Mouse (Mus musculus) liver, embryonic 12.5 days (tissue): Measurements from ENCODE around the gene Iffo2. TPM values are rescaled to one million over a fixed set of nuclear protein-coding genes. Genes with fewer than 3 reads are reported as not detected.
A peak's percentile ranks its signal among the peaks of the same experiment; 100 is the strongest.

Experiments
- ATAC-seq: fragments of 200-750 bp; cut with Nextera tagmentation; 2 replicates; pipeline ENCODE4 v1.8.0; 2017; ENCODE audit warnings: moderate number of reproducible peaks, mild to moderate bottlenecking, moderate library complexity
- H3K27ac ChIP-seq: fragments of 300-500 bp; sonication (generic); 2 replicates; pipeline ENCODE4 v1.5.1; 2016; ENCODE audit warnings: mild to moderate bottlenecking
- H3K27me3 ChIP-seq: fragments of 300-500 bp; sonication (generic); replicated peaks from 2 replicates; pipeline ENCODE4 v1.6.1; 2016; ENCODE audit warnings: mild to moderate bottlenecking, moderate library complexity
- H3K36me3 ChIP-seq: fragments of 300-500 bp; sonication (generic); 2 replicates; pipeline ENCODE4 v1.6.1; 2016; ENCODE audit warnings: mild to moderate bottlenecking, moderate library complexity
- H3K4me1 ChIP-seq: fragments of 300-500 bp; sonication (generic); 2 replicates; pipeline ENCODE4 v1.6.1; 2016
- H3K4me2 ChIP-seq: fragments of 300-500 bp; sonication (generic); 2 replicates; pipeline ENCODE4 v1.6.1; 2016; ENCODE audit warnings: mild to moderate bottlenecking, moderate library complexity
- H3K4me3 ChIP-seq: fragments of 300-500 bp; sonication (generic); 2 replicates; pipeline ENCODE4 v1.5.1; 2016; ENCODE audit warnings: mild to moderate bottlenecking, moderate library complexity
- H3K9ac ChIP-seq: fragments of 300-500 bp; sonication (generic); 2 replicates; pipeline ENCODE4 v1.6.1; 2016; ENCODE audit warnings: mild to moderate bottlenecking, moderate library complexity
- H3K9me3 ChIP-seq: fragments of 300-500 bp; sonication (generic); replicated peaks from 2 replicates; pipeline ENCODE4 v1.6.1; 2016; ENCODE audit warnings: mild to moderate bottlenecking, moderate library complexity
- whole genome bisulfite sequencing: fragments of 180-500 bp; shearing (Covaris S2); methylation state at CpG from one replicate; pipeline ENCODE4 v1.1.7; 2016; ENCODE audit not compliant: insufficient replicate concordance; 5-methylcytosine and 5-hydroxymethylcytosine counted together
- polyA plus RNA-seq: library from polyadenylated mRNA; unstranded; fragments of >200 nt; fragmentation: Nextera tagmentation; extraction: Ambion mirVana; gene quantifications from 2 replicates; pipeline ENCODE4 v1.2.1, GENCODE M21; 2016

Iffo2 gene
- polyA plus RNA-seq, 1 experiment from 2014 or later: 2.3 TPM

GRCm38 (mm10) chr4:139636373-139636772, 106.0 kb downstream of the Iffo2 start:
- WGBS: 27% methylated on average over 7 of the region's 7 CpGs
- H3K4me2 ChIP-seq: no peak overlapping the region
- peaks cover 33% of the 10 kb centered on the region for H3K36me3 ChIP-seq
- no peak overlapping the region for H3K27ac ChIP-seq
- no peak overlapping the region for H3K9ac ChIP-seq
- peaks cover 20% of the 10 kb centered on the region for H3K27me3 ChIP-seq
- H3K9me3 ChIP-seq: no peaks in the 10 kb centered on the region
- peaks cover 28% of the 10 kb centered on the region for H3K4me1 ChIP-seq
- H3K4me3 ChIP-seq: no peak overlapping the region
- no peak for ATAC-seq

GRCm38 (mm10) chr4:139637847-139638246, 107.5 kb downstream of the Iffo2 start:
- H3K27me3 ChIP-seq: peaks cover 35% of the 10 kb centered on the region

DNA sequence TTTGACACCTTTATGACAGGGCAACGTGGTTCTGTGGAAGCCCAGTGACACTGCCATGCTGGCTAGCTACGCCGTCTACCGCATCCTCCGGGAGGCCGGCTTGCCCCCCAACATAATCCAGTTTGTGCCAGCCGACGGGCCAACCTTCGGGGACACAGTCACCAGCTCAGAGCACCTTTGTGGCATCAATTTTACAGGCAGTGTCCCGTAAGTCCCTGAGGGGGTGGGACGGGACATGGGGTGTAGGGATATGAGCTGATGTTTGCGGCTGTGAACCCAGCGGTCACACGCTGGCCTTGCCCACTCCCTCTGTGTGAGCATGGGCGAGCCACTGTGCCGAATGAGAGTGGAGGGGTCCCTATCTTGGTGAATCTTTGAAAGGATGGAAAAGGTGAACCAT, 108.0 kb downstream of the Iffo2 start:
- no peak overlapping the region for H3K4me2 ChIP-seq
- H3K4me1 ChIP-seq: peaks cover 34% of the 10 kb centered on the region
- H3K9ac ChIP-seq: no peak overlapping the region
- 82% methylated on average over 16 of the region's 16 CpGs for WGBS
- H3K27me3 ChIP-seq: peaks cover 40% of the 10 kb centered on the region
- H3K4me3 ChIP-seq: no peak overlapping the region
- H3K9me3 ChIP-seq: no peaks in the 10 kb centered on the region
- peaks cover 36% of the 10 kb centered on the region for H3K36me3 ChIP-seq
- ATAC-seq: no peak
- H3K27ac ChIP-seq: no peak overlapping the region

More at GRCm38 (mm10) chr4:139637847-139638246, 107.5 kb downstream of the Iffo2 start:
- peaks cover 33% of the 10 kb centered on the region for H3K36me3 ChIP-seq
- H3K9me3 ChIP-seq: no peaks in the 10 kb centered on the region
- H3K4me3 ChIP-seq: no peak overlapping the region
- H3K4me1 ChIP-seq: peaks cover 34% of the 10 kb centered on the region
- 75% methylated on average over 9 of the region's 9 CpGs for WGBS
- ATAC-seq: no peak
- H3K27ac ChIP-seq: no peak overlapping the region
- H3K4me2 ChIP-seq: no peak overlapping the region
- no peak overlapping the region for H3K9ac ChIP-seq

GRCm38 (mm10) chr4:139639801-139640200, 109.5 kb downstream of the Iffo2 start:
- ATAC-seq: no peak
- 61% methylated on average over 12 of the region's 12 CpGs for WGBS
- H3K9me3 ChIP-seq: no peaks in the 10 kb centered on the region
- H3K4me2 ChIP-seq: no peak overlapping the region
- H3K9ac ChIP-seq: no peak overlapping the region
- peaks cover 34% of the 10 kb centered on the region for H3K4me1 ChIP-seq
- peaks cover 45% of the 10 kb centered on the region for H3K36me3 ChIP-seq
- no peak overlapping the region for H3K27ac ChIP-seq
- peaks cover 43% of the 10 kb centered on the region for H3K27me3 ChIP-seq
- no peak overlapping the region for H3K4me3 ChIP-seq

DNA sequence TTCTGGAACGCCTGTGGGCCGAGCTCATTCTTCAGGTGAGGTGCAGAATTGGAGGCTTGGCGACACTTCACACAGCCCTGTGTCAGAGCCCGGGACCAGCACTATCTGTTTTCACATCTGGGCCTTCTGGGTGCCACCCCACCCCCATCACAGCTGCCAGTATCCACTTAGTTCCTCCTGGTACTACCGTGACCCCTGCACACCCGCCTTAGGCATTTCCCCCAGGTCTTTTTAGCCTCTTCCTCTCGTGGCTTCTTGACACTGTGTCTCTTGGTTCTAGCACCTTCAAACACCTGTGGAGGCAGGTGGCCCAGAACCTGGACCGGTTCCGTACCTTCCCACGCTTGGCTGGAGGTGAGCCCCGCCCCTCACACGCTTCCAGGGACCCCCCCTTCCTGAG, 110.0 kb downstream of the Iffo2 start:
- no peak overlapping the region for H3K27ac ChIP-seq
- 50% methylated on average over 12 of the region's 12 CpGs for WGBS
- H3K36me3 ChIP-seq: peaks cover 47% of the 10 kb centered on the region
- H3K27me3 ChIP-seq: peaks cover 43% of the 10 kb centered on the region
- H3K4me1 ChIP-seq: peaks cover 34% of the 10 kb centered on the region
- H3K9me3 ChIP-seq: no peaks in the 10 kb centered on the region
- no peak overlapping the region for H3K4me2 ChIP-seq
- H3K4me3 ChIP-seq: no peak overlapping the region
- ATAC-seq: no peak
- no peak overlapping the region for H3K9ac ChIP-seq

GRCm38 (mm10) chr4:139640775-139641174, 110.4 kb downstream of the Iffo2 start:
- 13% methylated on average over 6 of the region's 6 CpGs for WGBS
- Histone ChIP-seq H3K4me1 (peaks cover 34% of the 10 kb centered on the region), H3K27ac (no peak overlapping the region), H3K27me3 (peaks cover 43% of the 10 kb centered on the region), H3K9ac (no peak overlapping the region), H3K4me3 (no peak overlapping the region), H3K36me3 (peaks cover 47% of the 10 kb centered on the region), H3K9me3 (no peaks in the 10 kb centered on the region), H3K4me2 (no peak overlapping the region)
- ATAC-seq: no peak

GRCm38 (mm10) chr4:139641829-139642425, 111.6 kb downstream of the Iffo2 start:
- H3K27ac ChIP-seq: no peak overlapping the region
- 13% methylated on average over 29 of the region's 30 CpGs for WGBS
- no peak overlapping the region for H3K9ac ChIP-seq
- no peaks in the 10 kb centered on the region for H3K9me3 ChIP-seq
- H3K4me3 ChIP-seq: no peak overlapping the region
- ATAC-seq: no peak
- peaks cover 34% of the 10 kb centered on the region for H3K4me1 ChIP-seq
- peaks cover 56% of the 10 kb centered on the region for H3K36me3 ChIP-seq
- H3K4me2 ChIP-seq: peak overlapping the region; percentile 37
- peaks cover 43% of the 10 kb centered on the region for H3K27me3 ChIP-seq

GRCm38 (mm10) chr4:139643972-139644371, 113.6 kb downstream of the Iffo2 start:
- H3K4me2 ChIP-seq: no peak overlapping the region
- H3K27ac ChIP-seq: no peak overlapping the region
- no peaks in the 10 kb centered on the region for H3K9me3 ChIP-seq
- H3K4me3 ChIP-seq: no peak overlapping the region
- H3K27me3 ChIP-seq: peaks cover 43% of the 10 kb centered on the region
- ATAC-seq: no peak; the same call in 1 of the 2 replicates
- H3K36me3 ChIP-seq: peaks cover 51% of the 10 kb centered on the region
- peaks cover 28% of the 10 kb centered on the region for H3K4me1 ChIP-seq
- H3K9ac ChIP-seq: no peak overlapping the region
- 13% methylated on average over 9 of the region's 9 CpGs for WGBS

GRCm38 (mm10) chr4:139646916-139647315, 116.6 kb downstream of the Iffo2 start:
- H3K9me3 ChIP-seq: no peaks in the 10 kb centered on the region
- WGBS: 66% methylated on average over 7 of the region's 7 CpGs
- no peak overlapping the region for H3K9ac ChIP-seq
- no peaks in the 10 kb centered on the region for H3K4me1 ChIP-seq
- no peak for ATAC-seq
- no peak overlapping the region for H3K27ac ChIP-seq
- no peak overlapping the region for H3K4me3 ChIP-seq
- H3K36me3 ChIP-seq: peaks cover 49% of the 10 kb centered on the region
- H3K4me2 ChIP-seq: no peak overlapping the region
- H3K27me3 ChIP-seq: peaks cover 17% of the 10 kb centered on the region

DNA sequence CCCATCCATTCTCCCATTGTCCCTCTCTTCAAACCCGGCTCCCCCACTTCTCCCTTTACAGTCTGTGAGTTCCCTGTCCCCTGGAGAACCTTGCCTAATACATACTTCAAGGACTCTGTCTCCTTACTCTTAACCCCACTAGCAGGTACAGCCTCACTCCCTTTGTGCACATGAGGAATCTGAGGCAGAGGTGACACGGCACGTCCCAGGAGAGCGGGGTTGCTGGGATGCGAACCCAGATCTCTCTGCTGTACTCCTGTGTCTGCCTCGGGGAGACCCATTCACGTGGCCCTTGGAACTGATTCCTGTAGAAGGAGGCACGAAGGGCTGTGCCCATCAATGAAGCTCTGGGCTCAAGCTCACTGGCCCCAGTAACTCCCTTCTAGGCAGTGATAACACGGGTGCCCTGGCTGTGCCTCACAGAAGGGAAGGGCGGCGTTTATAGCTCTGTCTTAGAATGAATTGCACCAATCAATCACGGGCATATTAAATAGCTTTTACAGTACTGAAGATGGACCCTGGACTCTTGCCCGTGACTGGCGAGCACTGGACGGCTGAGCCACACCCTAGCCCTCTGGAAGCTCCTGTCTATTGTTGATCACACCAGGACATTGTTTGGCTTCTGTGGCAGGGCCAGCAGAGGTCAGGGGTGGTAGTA, 119.9 kb downstream of the Iffo2 start:
- WGBS: 66% methylated on average over 15 of the region's 15 CpGs
- H3K4me1 ChIP-seq: no peaks in the 10 kb centered on the region
- H3K27me3 ChIP-seq: no peaks in the 10 kb centered on the region; the same call in 1 of the 2 replicates
- H3K4me2 ChIP-seq: no peak overlapping the region
- ATAC-seq: no peak
- peaks cover 30% of the 10 kb centered on the region for H3K36me3 ChIP-seq
- H3K9ac ChIP-seq: no peak overlapping the region
- H3K27ac ChIP-seq: no peak overlapping the region
- no peaks in the 10 kb centered on the region for H3K9me3 ChIP-seq
- no peak overlapping the region for H3K4me3 ChIP-seq

DNA sequence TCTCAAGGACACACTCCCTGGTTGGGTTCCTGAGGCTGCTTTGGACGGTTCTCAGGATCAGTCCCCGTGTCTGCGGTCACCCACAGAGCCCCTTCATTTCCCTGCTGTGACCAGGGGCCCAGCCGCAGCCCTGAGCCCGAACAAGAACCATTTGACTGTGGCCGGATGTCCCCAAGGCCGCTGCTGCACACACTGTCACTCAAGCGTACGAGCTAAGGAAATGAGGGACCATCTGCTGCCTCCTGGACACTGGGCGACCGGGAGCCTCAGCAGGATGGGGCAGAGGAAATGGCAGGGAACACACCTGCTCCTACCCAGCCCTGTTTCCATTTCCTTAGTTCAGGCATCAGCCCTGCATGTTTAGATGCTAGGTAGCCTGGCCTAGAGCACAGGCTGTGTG, 120.6 kb downstream of the Iffo2 start:
- no peak overlapping the region for H3K4me2 ChIP-seq
- no peaks in the 10 kb centered on the region for H3K4me1 ChIP-seq
- no peaks in the 10 kb centered on the region for H3K9me3 ChIP-seq
- H3K4me3 ChIP-seq: no peak overlapping the region
- ATAC-seq: no peak
- no peak overlapping the region for H3K9ac ChIP-seq
- peaks cover 23% of the 10 kb centered on the region for H3K36me3 ChIP-seq
- no peak overlapping the region for H3K27ac ChIP-seq
- no peaks in the 10 kb centered on the region; the same call in 1 of the 2 replicates for H3K27me3 ChIP-seq
- 54% methylated on average over 11 of the region's 11 CpGs for WGBS

DNA sequence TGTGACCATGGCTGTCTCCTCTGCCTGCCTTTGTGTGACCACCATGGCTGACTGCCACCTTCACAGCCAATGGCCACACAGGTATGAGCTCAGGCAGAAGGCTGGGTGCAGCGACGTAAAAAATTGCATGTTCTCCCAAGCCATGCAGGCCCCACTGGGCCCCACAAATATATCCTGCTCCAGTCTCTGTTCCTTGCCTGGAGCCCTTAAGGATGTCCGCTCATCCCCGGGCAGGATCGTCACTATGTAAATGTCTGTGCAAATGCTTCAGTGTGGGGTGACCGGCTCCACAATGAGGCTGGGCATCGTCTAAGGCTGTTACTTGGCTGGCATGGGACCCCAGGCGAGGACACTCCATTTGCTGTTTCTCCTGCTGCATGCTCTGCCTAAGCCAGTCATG, 122.9 kb downstream of the Iffo2 start, which contains the start of gene Tas1r2:
Tas1r2 (plus strand) TSS at position 301 of the 400 bp plus-strand sequence.
- H3K9ac ChIP-seq: no peak within 1 kb of the TSS
- no peak within 1 kb of the TSS for H3K27ac ChIP-seq
- no peak within 1 kb of the TSS for H3K4me2 ChIP-seq
- H3K36me3 ChIP-seq: peaks cover 8% of the 10 kb centered on the region
- H3K4me1 ChIP-seq: no peaks in the 10 kb centered on the region
- H3K4me3 ChIP-seq: no peak within 1 kb of the TSS
- 70% methylated on average over 8 of the region's 8 CpGs for WGBS
- ATAC-seq: no peak
- no peaks in the 10 kb centered on the region; the same call in 1 of the 2 replicates for H3K27me3 ChIP-seq
- H3K9me3 ChIP-seq: peaks cover 4% of the 10 kb centered on the region; the same call in 1 of the 2 replicates
